Mouse (Mus musculus): ENCODE data around the gene Gm12886.

Gm12886 gene

DNA sequence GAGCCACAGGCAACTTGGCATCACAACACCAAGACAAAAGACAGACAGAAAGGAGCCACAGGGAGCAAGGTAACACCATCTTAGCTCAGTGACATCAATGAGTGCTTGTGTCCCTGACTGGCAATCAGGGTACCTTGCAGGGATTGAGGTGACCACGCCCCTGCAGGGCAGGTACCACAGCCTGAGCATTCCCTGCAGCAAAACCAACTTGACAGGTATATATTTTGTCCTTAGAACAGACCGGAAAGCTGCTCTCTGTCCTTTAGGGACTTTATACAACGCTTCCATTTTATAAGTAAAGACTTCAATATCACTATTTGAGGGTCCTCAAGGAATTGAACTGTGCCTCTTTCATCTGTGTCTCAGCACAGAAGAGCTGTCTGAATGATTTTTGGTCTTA is at the start of gene Gm12886:
Gm12886 (minus strand) TSS at position 101 of the 400 bp plus-strand sequence.
- no peak for DNase-seq

Measured in cerebellum, adult 9-11 months (tissue).